Mouse (Mus musculus): ENCODE results near the gene She.
A peak's percentile ranks its signal among the peaks of the same experiment; 100 is the strongest.
"Not testable (repeated sequence)": the region's sequence is repeated elsewhere in the genome, so short reads cannot be mapped to it uniquely, and the experiment has no call there.

She gene

GRCm38 (mm10) chr3:89830815-89831591 lies at the start of gene She:
Gene She, plus strand, starts transcription at chr3:89831370.
- no peak for DNase-seq (ENCODE audit: low spot score)

GRCm38 (mm10) chr3:89781640-89782039 lies 49.5 kb upstream of the She start:
- no peak for DNase-seq (ENCODE audit: low spot score)

DNA sequence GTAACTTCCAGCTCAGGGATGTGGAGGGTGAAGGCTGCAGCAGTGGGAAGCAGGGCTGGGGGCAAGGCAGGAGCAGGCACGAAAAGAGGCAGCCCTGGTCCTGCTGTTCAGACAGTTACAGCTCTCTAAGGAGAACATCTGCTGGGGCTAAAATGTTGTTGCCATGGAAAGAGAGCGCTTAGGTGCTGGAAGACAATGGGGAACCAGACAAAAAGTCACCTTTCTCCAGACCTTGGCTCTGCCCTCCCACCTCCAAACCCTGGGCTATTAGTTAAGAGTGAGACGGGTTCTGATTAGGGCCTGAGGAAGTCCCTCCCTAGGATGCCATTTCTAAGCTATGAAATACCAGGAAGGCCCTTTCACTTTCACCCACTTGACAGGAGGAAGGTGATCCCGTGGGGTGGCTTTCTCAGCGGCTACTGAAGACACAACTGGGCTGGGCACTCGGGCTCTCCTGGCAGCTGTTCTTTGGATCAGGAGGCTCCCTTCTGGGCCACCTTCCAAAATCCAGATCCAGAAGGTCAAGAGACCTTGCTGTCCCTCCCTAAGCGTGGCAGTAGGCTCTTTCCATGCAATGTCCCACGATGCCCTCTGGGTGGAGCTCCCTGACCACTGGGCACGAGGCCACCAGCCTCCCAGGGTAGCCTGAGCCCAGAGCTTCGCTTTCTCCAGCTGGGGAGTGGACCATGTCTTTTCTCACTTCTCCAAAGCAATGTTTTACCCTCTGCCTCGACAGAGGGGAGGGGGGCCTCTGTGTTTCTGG lies 46.0 kb upstream of the She start:
- peak; percentile 64 for DNase-seq (ENCODE audit: low spot score)

- DNase-seq (ENCODE audit: low spot score): no peak
These were observed 44.9 kb upstream of the She start for GRCm38 (mm10) chr3:89786275-89786674.

- DNase-seq (ENCODE audit: low spot score): no peak
These were observed 42.4 kb upstream of the She start for GRCm38 (mm10) chr3:89788680-89789352.

DNA sequence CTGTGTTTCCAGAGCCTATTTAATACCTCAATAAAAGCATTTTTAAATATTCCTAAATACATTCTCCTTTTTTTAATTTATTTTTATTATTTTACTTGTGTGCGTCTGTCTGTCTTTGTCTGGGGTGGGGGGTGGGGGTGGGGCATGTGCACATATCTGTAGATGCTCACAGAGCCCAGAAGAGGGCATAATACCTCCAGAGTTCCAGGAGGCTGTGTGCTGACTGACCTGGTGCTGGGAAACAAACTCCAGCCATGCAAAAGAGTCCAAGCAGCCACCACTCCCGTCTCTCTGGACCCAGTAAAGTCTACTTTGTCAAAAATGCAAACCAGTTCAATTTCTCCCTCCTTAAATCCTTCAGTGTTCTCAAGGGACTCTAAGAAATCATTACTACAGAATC lies 36.6 kb upstream of the She start:
- DNase-seq (ENCODE audit: low spot score): no peak

DNA sequence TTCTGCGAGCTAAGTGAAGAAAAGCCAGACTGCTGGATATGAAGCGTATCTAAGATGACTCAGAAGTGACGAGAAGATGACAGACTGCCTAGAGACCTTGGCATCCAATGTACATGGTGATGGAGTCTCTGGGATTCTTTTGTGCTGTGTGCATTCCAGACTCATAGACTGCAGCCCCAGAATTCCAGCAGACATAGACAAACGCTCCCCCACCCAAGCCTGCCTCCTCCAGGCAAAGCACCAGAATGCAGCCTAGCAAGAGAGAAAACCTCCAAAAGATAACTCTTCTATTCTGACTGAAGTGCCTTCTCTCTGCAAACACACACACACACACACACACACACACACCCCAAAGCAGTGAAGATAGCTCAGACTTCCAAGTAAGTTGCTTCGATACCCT lies 35.4 kb upstream of the She start:
- DNase-seq (ENCODE audit: low spot score): no peak

DNA sequence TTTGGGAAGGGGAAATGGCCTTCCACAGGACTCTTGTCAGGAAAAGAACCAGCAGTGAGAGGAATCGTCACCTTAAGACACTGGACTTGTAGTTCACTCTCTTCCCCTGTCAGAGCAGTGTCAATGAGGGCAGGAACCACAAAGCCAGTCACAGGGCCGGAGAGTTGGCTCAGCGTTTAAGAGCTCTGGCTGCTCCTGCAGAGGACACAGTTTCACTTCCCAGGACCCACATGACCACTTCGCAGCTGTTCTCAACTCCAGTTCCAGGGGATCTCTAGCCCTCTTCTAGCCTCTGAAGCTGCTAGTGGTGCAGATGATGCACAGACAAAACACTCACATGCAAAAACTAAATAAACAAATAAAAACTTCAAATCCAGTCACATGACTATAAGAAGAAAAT lies 34.8 kb upstream of the She start:
- no peak for DNase-seq (ENCODE audit: low spot score)

- no peak for DNase-seq (ENCODE audit: low spot score)
These were observed 32.7 kb upstream of the She start for GRCm38 (mm10) chr3:89798518-89798917.

- no peak for DNase-seq (ENCODE audit: low spot score)
These were observed 31.7 kb upstream of the She start for GRCm38 (mm10) chr3:89799476-89799875.

DNA sequence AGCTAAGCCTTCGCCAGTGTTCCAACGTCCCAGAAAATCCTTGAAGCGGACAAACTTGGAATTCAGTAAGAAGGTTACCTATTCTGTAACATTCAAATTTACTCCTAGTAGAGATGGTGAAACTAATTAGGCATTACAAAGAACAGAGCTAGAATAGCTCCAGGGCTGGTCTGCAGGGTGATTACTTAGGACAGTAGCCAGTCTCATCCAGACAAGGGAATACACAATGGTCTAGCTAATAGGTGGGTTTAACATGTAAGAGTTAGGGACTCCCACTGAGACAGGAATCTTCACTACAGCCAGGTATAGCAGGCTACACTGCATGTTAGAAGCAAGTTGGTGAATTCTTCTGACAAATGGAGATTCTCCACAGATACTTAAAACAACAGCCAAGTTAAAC lies 31.1 kb upstream of the She start:
- DNase-seq (ENCODE audit: low spot score): not testable (repeated sequence)

GRCm38 (mm10) chr3:89800774-89801506 lies 30.2 kb upstream of the She start:
- no peak for DNase-seq (ENCODE audit: low spot score)

DNA sequence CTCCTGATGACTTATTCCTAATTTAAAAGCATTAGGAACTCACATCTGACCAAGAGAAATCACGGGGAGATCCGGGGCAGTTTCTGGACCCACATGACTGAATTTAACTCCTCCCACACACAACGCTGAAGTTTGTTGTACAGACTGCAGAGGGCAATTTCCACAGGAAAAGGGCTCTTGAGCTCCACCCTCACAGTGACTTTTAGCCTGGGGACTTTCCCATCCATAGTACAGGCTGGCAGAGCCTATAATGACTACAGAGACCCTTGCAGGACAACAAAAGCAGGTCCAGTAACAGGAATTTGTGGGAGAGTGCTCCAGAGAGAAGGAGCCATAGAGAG lies 29.7 kb upstream of the She start:
- DNase-seq (ENCODE audit: low spot score): no peak

DNA sequence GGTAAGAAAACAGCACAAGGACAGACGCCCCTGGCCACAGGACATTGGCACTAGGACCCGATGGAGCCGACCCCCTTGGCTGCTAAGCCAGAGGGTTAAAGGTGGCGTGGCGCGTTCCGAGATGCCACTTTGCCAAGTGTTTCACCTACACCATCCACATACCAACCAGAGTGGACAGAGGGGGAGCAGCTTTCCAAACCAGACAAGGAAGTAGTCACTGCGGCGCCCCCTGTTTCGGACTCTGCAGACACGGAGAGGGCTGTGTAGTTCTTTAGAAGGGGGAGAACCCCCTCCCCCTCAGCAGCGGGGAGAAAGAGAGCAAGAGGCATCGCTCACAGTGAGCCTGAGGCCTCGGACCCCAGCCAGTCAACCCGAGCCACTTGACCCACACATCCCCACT lies 28.3 kb upstream of the She start:
- no peak for DNase-seq (ENCODE audit: low spot score)

- no peak for DNase-seq (ENCODE audit: low spot score)
These were observed 26.0 kb upstream of the She start for GRCm38 (mm10) chr3:89805179-89805578.

DNA sequence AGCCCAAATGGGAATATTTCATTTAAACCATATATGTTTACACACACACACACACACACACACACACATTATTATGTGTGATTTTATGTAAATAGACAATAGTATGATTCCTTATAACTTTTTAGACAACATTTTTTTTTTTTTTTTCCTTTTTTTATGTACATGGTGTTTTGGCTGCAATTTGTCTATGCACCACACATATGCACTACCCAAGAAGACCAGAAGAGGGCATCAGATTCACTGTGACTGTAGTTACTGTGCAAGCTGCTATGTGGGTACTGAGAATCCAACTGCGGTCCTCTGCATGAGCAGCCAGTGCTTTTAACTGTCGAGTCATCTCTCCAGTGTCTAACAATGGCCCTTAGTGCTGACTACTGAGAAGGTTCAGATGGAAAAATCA lies 24.4 kb upstream of the She start:
- no peak for DNase-seq (ENCODE audit: low spot score)

- DNase-seq (ENCODE audit: low spot score): no peak
These were observed 24.0 kb upstream of the She start for GRCm38 (mm10) chr3:89807171-89807570.

DNA sequence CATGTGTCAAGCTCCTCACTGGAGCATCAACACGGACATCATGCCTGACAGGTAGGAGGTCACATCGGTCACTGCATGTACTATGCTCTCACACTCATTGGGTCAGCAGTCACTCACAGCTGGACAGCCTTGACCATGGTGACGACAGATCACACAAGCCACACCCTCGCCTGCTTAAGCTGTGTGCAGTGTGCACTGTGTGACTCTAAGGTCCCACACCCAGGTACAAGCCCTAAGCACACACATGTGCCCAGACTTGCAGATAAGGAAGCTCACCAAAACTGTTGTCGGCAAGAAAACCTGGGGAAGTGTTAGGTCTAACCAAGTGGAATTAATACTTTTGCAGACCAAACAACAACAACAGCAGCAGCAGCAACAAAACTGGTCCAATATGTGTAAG lies 23.3 kb upstream of the She start:
- no peak for DNase-seq (ENCODE audit: low spot score)

DNA sequence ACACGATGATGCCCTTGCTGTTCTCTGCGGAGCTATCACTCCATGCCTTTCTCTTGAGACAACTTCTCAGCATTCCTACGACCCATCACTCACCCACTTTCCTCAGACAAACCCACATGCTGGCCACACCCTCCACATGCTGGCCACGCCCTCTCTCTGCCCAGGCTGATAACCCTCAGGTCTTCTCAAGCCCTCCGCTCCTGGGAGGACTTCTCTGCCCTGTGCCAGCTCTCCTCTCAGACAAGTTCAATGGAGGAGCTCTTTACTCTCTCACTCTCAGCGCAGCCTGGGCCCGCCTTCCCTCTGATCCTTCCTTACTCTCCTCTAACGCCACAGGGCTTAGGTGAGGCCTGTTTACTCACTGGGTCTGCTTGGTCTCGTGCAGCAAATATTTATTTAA lies 22.5 kb upstream of the She start:
- no peak for DNase-seq (ENCODE audit: low spot score)

DNA sequence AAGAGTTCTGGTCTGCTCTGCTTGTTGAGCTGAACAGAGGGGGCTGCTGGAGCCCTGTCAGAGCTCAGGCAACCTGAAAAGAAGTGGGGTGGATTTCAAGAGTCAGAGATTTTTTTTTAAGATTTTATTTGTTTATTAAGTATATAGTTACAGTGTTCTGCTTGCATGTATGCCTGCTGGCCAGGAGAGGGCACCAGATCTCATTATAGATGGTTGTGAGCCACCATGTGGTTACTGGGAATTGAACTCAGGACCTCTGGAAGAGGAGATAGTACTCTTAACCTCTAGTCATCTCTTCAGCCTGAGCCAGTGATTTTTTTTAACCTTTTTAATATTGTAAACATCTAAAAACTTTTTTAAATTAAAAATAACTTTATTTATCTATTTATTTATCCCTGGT lies 20.3 kb upstream of the She start:
- no peak for DNase-seq (ENCODE audit: low spot score)

DNA sequence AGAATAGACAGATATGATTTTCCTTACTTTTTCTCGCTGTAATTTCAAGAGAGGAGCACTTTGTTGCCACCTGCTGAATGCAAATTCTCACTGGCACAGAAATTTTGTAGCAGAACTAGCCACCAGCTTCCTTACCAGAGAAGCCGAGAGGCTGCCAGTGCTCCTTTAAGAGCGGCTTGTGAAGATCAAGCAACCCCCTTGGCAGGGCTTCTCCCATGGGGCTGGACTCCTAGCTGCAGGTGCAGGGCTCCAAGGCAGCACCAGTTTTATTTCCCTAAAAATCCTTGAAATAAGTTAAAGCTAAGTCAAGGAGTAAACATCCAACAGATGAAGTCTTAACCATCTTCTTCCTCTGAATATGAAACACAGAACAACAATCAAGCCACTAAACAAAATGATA lies 19.0 kb upstream of the She start:
- no peak for DNase-seq (ENCODE audit: low spot score)

GRCm38 (mm10) chr3:89814051-89814450 lies 17.1 kb upstream of the She start:
- no peak for DNase-seq (ENCODE audit: low spot score)

GRCm38 (mm10) chr3:89817056-89817455 lies 14.1 kb upstream of the She start:
- no peak for DNase-seq (ENCODE audit: low spot score)
